Mouse (Mus musculus): Measurements from ENCODE around the gene Selenov.

The Selenov gene

DNA sequence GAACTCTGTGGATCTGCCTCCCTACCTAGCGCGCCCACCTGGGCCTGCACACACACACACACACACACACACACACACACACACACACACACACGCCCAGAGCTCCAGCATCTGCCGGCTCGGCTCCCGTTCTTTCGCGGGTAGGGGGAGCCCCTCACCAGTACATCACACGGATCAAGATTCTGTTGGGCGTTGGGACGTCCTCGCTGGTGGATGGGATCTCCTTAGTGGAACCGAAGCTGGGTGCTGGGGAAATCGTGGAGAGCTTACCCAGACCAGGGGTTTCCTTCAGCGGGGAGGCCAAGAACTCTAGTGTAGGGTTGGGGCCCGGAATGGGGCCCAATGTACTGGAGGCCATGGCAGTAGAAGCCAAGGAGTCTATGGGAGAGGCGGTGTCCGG, 821 bp downstream of the Selenov start:
- no peak for DNase-seq

DNA sequence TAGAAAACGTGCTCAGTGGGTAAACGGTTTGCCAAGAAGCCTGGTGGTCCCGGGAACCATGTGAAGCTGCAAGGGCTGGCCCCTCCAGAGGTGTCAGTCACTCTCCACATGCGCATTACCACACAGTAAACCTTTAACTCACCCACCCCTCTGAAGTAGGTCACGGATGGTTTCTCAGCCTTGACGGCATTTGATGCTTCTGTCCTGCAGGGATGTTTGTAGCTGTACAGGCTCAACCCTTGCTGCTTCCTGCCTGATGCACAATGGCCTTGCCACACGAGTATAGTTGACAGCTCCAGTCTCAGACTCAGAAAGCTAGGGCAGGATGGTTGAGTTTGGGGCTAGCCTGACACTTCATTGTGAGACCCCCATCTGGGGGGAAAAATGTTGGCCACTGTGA, 10.4 kb downstream of the Selenov start:
- DNase-seq: no peak

DNA sequence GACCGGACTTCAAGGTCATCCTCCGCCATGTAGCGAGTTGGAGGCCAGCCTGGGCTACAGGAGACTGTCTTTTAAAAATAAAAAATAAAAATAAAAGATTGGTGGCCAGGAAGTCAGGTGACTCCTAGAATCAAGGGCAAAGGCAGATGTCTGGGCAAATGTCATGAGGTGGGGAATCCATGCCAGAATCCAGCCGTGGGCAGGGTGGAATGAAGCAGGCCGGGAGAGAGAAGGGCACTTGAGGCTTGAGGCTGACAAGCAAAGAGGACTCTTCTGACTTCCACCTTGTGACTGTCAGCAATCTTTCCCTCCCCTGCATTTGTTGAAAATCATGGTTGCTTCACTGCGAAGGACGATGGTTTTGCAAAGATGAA, 12.7 kb downstream of the Selenov start:
- DNase-seq: no peak

DNA sequence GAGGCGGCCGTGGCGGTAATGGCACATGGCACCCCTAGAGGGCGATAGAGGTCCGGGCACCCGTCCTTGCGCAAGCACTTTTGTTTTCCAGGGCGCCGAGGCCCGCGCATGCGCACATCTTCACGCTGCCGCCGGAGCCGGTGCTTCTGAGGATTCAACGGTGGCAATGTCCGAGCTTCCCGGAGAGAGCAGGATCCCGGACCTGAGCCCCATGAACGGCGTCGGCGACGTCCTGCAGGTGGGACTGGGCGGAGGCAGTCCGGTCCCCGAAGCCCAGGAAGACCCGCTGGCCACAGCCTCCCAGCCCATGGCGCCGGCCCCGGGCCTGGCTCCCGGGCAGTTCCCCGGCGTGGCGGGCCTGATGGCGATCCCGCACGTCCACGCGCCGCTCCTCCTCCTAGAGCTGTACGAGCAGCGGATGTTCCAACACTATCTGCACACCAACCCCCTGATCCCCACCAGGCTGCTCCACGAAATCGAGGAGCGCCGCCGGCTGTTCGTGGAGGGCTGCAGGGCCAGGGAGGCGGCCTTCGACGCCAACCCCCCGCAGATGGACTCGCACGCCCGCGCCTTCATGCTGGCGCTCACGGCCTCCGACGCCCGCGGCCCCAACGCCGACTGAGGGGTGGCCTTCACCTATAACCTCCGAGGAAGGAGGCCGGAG, 13.2 kb downstream of the Selenov start, which contains the start of gene Eid2b:
TSS of gene Eid2b (plus strand) at position 125 of the 664 bp plus-strand sequence.
- peak; percentile 99 for DNase-seq

DNA sequence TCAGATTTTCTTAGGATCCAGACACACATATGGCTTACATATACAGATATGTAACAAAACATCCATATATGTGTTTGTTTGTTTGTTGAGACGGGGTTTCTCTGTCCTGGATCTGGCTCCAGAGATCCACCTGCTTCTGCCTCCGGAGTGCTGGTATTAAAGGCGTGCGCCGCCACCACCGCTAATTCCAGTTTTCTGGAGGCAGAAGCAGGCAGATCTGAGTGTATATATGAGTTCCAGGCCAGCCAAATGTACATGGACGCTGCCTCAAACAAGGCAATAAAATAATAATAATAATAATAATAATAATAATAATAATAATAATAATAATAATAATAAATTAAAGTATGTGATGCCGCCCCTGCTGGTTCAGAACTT, 13.8 kb downstream of the Selenov start:
- no peak for DNase-seq

DNA sequence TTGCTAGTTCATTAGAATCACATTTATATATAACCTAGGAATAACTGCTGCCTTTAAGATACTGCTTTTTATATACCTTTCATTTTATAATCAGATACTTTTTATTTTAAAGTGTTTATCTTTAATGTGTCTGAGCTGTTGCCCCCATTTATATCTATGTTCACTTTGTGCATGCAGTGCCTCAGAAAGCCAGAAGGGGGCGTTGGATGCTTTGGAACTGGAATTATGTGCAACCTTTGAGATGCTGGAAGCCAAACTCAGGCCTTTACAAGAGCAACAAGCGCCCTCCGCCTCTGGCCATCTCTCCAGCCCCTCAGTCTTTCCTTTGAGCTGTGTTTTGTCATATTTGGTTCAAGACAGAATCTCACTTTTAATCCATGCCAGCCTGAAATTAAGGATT, 19.2 kb downstream of the Selenov start:
- DNase-seq: no peak

DNA sequence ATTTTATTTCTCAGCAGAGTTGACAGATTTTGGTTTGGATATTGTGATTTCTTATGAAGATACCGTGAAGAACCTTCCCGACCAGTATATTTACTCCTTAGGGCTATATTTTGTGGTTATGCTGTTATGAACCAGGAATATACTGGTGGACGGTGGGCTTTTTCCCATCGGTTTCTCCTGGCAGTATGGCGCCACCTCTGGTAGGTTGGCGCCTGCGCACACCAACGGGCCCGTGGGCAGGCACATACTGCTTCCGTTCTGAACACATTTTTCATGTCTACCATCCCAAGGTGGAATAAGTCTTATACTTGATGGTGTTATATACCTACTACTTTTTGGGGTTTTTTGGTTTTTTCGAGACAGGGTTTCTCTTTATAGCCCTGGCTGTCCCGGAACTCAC, 21.6 kb downstream of the Selenov start:
- DNase-seq: no peak

DNA sequence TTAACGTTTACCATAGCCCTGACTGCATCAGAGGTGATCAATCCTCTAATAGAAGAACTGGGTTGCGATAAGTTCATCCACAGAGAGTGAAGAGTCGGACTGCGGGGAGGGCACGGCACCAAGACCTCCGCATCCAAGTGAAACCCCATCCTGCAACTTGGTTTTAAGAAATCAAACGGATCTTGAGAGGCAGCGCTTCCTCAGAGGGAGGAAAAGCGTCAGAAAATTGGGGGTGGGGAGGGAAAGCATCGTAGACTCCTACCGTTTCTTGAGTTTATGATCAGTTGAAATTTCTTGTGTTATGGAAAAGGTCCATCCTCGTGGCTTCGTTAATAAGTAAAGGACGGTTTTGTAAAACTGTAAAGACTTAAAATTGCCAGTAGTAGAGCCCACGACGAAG, 22.4 kb downstream of the Selenov start:
- DNase-seq: no peak

DNA sequence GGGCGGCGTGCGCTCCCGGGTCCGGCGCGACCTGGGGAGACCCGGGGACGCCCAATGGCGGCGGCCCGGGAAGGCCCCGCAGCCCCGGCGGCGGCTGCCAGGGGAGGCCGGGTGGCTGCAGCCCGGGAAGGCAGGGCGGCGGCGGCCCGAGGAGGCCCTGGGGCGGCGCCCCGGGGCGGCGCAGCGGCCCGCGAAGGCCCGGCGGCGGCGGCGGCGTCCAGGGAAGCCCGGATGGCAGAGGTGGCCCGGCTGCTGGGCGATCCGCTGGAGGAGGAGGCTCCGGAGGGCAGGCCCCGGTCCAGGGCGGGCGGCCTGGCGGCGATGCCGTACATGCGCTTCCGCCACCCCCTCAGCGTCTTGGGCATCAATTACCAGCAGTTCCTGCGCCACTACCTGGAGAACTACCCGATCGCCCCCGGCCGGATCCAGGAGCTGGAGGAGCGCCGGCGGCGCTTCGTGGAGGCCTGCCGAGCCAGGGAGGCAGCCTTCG, 22.9 kb downstream of the Selenov start:
- DNase-seq: peak; percentile 96

DNA sequence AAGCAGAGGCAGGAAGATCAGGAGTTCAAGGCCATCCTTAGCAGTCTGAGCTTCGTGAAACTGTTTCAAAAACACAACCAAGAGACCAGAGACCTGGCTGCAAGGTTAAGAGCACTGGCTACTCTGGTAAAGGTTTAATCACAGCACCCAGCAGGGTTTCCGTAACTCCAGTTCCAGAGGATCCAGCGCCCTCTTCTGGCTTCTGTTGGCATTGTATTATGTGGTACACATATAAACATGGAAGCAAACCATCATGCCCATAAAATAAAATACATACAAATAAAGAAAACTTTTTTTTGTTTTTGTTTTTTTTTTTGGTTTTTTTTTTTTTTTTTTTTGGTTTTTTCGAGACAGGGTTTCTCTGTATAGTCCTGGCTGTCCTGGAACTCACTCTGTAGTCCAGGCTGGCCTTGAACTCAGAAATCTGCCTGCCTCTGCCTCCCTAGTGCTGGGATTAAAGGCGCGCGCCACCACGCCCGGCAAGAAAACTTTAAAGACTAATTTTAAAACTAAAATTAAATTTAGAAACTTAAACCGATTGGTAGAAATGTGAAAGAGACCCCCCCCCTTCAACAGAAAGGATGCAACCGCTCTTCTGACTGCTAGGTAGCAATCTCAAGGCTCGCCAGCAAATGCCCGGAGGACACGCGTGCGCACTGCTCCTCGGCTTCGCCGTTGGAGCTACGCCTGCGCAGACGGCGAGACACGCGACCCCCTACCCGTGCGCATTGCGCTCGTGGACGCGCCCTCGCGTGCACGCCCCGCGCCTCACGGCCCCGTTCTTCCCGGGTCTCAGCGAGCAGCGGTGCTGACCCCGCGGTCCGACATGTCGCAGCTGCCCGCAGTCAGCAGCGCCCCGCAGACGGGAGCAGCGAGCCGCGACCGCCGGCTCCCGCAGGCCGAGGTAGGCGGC, 23.6 kb downstream of the Selenov start, which contains the start of gene Eid2:
TSS of gene Eid2 (plus strand) at position 753 of the 913 bp plus-strand sequence.
- DNase-seq: peak; percentile 99

DNA sequence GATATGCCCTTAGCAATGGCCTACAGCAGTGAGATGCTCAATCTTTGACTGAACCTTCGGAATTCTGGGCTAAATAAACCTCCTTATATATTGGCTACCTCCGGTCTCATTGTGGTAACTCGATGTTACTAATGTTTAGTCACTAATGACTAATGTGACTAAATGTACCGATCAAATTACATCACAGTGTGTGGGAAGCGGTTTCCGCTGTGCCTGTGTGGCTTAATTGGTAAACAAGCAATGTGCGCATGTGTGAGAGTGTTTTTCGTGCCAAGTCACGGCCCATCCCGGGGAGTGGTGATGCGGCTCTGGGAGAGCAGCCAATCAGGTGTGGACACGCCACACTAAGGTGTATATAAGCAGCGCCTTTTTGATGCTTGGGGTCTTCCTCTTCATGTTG, 25.6 kb downstream of the Selenov start:
- no peak for DNase-seq

DNA sequence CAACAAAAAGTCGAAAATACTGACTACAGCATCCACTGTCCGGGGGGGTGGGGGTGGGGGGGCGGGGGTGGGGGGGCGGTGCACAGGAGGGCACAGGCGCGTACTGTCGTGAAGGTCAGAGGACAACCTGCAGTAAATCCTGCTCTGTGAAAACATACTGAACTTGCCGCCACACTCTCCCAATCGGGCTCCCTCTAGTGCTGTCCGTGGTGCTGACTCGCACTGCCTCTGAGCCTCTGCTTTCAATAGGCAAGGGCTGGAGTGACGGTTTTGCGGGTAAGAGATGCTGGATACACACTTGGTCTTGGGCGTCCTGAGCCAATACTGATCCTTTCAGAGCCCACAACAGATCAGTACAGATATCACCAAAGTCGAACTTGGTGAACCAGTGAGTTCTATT, 27.2 kb downstream of the Selenov start:
- no peak for DNase-seq

DNA sequence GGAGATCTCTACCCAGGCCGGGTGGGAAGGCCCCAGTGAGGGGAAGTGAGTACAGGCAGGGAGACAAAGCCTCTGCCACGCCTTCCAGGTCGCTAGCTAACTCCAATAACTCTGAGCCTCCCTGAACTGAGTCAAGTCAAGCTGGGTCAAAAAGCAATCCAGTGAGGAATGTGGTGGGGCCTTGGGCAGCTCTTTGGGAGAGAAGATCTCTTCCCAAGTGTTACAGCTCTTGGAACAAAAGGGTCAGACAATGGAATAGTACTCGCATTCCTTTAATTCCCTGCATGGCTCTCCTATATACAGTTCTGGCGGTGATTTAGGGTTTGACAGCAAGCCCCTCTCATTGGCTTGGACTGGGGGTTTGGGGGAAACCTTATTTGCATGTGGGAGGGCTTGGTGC, 28.1 kb downstream of the Selenov start:
- no peak for DNase-seq

DNA sequence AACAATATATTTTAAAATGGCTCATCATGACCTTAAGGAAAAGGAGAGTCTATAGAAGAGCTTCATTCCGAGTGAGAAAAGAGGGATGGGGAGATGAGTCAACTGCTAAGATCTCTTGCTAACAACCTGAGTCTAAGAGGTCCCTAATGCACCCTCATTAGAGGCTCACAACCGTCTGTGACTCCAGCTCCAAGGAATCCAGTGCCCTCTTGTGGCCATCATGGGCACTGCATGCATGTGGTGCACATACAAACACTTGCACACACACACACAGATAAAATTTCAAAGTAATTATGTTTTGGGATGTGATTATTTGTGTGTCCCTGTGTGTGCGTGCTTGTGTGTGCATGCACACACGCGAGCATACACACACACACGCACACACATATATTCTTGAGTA, 35.5 kb downstream of the Selenov start:
- peak; percentile 65 for DNase-seq

DNA sequence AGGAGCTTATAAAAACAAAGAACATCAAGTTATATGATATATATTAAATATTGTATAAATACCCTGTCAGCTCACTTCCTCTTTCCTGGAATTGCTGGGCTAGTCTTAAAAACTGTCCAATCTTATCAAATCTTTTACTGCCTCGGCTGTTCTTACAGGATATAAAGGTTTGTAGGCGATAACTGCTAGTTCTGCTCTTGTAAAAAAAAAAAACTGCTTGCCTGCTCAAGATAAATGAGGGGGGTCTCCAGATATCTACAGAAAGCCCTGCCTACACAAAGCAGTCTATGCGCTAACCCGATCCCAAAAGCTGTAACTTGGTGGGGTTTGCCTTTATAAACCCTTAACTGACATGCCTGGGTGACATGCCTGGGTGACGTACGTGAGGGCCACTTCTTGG, 36.4 kb downstream of the Selenov start:
- no peak for DNase-seq

DNA sequence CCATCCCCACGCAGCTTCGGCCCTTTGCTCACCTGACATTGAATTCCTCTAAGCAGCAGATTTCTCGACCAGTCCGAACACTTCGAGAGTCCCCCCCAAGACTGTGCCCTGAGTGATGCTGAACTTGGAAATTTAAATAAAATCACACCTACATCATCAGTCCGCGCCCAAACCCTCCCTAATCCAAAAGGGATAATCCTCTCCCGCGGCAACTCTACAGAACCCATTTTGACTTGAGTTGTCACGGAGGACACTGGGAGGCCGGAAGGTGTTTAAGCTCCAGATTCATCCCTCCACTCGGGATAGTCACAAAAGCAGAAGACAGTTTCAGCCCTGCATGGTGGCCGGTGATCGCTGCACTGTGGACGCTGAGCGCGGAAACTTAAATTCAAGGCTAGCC, 39.0 kb downstream of the Selenov start:
- DNase-seq: peak; percentile 54

DNA sequence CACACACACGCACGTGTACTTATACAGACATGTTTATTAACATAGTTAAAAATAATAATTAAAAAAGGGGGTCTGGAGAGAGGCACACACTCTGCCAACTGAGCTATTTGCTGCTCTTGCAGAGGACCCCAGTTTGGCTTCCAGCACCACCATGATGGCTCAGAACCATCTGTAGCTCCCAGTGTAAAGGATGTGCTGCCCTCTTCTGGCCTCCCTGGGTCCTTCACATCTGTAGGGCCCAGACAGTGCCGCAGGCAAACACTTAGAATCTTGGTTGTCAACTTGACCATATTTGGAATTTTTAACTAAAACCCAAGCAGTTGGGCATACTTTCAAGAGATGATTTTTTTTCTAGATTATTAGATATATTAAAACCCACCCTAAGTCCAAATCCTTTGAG, 42.0 kb downstream of the Selenov start:
- DNase-seq: no peak

DNA sequence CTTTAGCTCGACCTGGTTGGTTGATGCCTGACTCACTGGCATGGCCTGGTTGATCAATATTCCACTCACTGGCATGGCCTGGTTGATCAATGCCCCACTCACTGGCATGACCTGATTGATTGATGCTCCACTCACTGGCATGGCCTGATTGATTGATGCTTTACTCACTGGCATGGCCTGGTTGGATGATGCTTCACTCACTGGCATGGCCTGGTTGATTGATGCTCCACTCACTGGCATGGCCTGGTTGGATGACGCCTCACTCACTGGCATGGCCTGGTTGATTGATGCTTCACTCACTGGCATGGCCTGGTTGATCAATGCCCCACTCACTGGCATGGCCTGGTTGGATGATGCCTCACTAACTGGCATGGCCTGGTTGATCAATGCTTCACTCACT, 47.0 kb downstream of the Selenov start:
- peak; percentile 62 for DNase-seq

Measured in heart, adult 11 months (tissue).